Mouse (Mus musculus): ENCODE results near the gene Ptgs1. TPM values are rescaled to one million over a fixed set of nuclear protein-coding genes. Genes with fewer than 3 reads are reported as not detected.

The Ptgs1 gene
- polyA plus RNA-seq, 1 experiment from 2014 or later: 25.1 TPM

DNA sequence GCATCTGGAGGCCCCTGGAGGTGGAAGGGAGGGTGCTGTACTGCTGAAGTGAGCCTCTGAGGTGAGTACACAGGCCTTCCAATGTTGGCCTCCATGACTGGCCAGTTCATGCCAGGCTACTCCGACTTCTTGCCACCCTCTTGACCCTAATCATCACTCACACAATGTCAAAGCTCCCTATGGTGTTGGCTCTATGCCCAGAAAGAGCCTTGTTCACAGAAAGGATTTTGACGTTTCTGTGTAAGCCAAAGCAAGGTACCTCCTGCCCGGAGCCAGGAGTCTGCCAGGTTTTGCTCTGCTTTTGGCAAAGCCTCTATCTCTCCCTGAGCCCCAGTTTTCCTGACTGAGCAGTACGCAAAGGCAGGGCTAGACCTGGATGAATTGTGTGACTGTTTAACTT, 5.7 kb downstream of the Ptgs1 start:
- Histone ChIP-seq H3K27me3 (replicated peaks; ENCODE audit: control insufficient read depth, insufficient read depth, low read length) (no peaks in the 10 kb centered on the region), H3K36me3 (ENCODE audit: control insufficient read depth, insufficient read depth, low read length) (no peaks in the 10 kb centered on the region), H3K4me2 (ENCODE audit: low read length) (no peak overlapping the region), H3K9me3 (ENCODE audit: control insufficient read depth, low read length) (no peaks in the 10 kb centered on the region), H3K4me3 (ENCODE audit: low read depth, low read length) (no peak overlapping the region), H3K4me1 (replicated peaks; ENCODE audit: control insufficient read depth, insufficient read depth, low read length) (peaks cover 22% of the 10 kb centered on the region; the same call in 1 of the 2 replicates), H3K9ac (ENCODE audit: low read length) (no peak overlapping the region), H3K27ac (ENCODE audit: low read depth) (no peak overlapping the region)
- ATAC-seq (replicated peaks; ENCODE audit: low FRiP score, low TSS enrichment, low read depth): no peak
- WGBS: 35% methylated on average over 4 of the region's 4 CpGs
- no peak for DNase-seq (ENCODE audit: low spot score)

- Histone ChIP-seq H3K4me1 (replicated peaks; ENCODE audit: control insufficient read depth, insufficient read depth, low read length) (peaks cover 22% of the 10 kb centered on the region; the same call in 1 of the 2 replicates), H3K27me3 (replicated peaks; ENCODE audit: control insufficient read depth, insufficient read depth, low read length) (no peaks in the 10 kb centered on the region), H3K4me3 (ENCODE audit: low read depth, low read length) (no peak overlapping the region), H3K27ac (ENCODE audit: low read depth) (no peak overlapping the region), H3K4me2 (ENCODE audit: low read length) (no peak overlapping the region), H3K36me3 (ENCODE audit: control insufficient read depth, insufficient read depth, low read length) (no peaks in the 10 kb centered on the region), H3K9ac (ENCODE audit: low read length) (no peak overlapping the region), H3K9me3 (ENCODE audit: control insufficient read depth, low read length) (no peaks in the 10 kb centered on the region)
- WGBS: 86% methylated on average over 5 of the region's 5 CpGs
- DNase-seq (ENCODE audit: low spot score): no peak
- ATAC-seq (replicated peaks; ENCODE audit: low FRiP score, low TSS enrichment, low read depth): no peak
Observed at GRCm38 (mm10) chr2:36236889-36237288, 6.7 kb downstream of the Ptgs1 start.

DNA sequence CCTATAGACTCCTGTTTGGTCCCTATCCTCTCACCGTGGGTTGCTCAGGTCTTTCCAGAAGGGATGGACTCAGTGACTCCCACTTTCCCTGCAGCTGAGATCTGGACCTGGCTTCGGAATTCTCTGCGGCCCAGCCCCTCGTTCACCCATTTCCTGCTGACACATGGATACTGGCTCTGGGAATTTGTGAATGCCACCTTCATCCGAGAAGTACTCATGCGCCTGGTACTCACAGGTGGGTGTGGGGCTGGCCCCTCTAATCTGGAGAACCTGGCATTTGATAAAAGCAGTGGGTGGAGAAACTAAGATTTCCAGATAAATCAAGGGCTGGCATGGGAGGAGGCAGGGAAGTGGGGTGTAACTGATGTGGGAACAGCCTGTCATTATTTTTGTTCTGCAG, 7.3 kb downstream of the Ptgs1 start:
- Histone ChIP-seq H3K27me3 (replicated peaks; ENCODE audit: control insufficient read depth, insufficient read depth, low read length) (no peaks in the 10 kb centered on the region), H3K27ac (ENCODE audit: low read depth) (no peak overlapping the region), H3K9ac (ENCODE audit: low read length) (no peak overlapping the region), H3K9me3 (ENCODE audit: control insufficient read depth, low read length) (no peaks in the 10 kb centered on the region), H3K4me2 (ENCODE audit: low read length) (no peak overlapping the region), H3K4me1 (replicated peaks; ENCODE audit: control insufficient read depth, insufficient read depth, low read length) (peaks cover 22% of the 10 kb centered on the region; the same call in 1 of the 2 replicates), H3K4me3 (ENCODE audit: low read depth, low read length) (no peak overlapping the region), H3K36me3 (ENCODE audit: control insufficient read depth, insufficient read depth, low read length) (no peaks in the 10 kb centered on the region)
- DNase-seq (ENCODE audit: low spot score): no peak
- ATAC-seq (replicated peaks; ENCODE audit: low FRiP score, low TSS enrichment, low read depth): no peak
- 88% methylated on average over 6 of the region's 6 CpGs for WGBS

DNA sequence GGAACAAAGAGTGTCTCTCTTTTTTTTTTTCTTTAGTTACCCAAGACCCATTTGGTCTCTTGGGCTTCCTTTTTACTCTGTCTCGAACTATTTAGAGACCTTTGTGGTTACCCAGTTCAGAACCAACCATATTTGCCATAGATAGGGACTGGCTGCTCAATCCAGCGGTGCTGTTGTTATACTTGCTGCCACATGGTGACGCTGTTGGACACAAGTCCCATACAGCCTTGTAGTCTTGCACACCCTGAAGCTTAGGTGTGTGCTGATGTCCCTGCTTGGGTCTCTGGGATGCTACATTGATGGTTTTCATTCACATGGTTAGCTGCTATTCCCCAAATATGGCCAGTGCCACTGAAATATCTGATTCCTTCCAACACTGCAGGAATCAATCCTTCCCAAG, 8.2 kb downstream of the Ptgs1 start:
- H3K9ac ChIP-seq (ENCODE audit: low read length): no peak overlapping the region
- peaks cover 22% of the 10 kb centered on the region; the same call in 1 of the 2 replicates for H3K4me1 ChIP-seq (replicated peaks; ENCODE audit: control insufficient read depth, insufficient read depth, low read length)
- no peak for ATAC-seq (replicated peaks; ENCODE audit: low FRiP score, low TSS enrichment, low read depth)
- H3K27me3 ChIP-seq (replicated peaks; ENCODE audit: control insufficient read depth, insufficient read depth, low read length): no peaks in the 10 kb centered on the region
- no peaks in the 10 kb centered on the region for H3K36me3 ChIP-seq (ENCODE audit: control insufficient read depth, insufficient read depth, low read length)
- H3K4me2 ChIP-seq (ENCODE audit: low read length): no peak overlapping the region
- H3K9me3 ChIP-seq (ENCODE audit: control insufficient read depth, low read length): no peaks in the 10 kb centered on the region
- H3K4me3 ChIP-seq (ENCODE audit: low read depth, low read length): no peak overlapping the region
- WGBS: 73% methylated on average over 3 of the region's 3 CpGs
- DNase-seq (ENCODE audit: low spot score): no peak
- no peak overlapping the region for H3K27ac ChIP-seq (ENCODE audit: low read depth)

DNA sequence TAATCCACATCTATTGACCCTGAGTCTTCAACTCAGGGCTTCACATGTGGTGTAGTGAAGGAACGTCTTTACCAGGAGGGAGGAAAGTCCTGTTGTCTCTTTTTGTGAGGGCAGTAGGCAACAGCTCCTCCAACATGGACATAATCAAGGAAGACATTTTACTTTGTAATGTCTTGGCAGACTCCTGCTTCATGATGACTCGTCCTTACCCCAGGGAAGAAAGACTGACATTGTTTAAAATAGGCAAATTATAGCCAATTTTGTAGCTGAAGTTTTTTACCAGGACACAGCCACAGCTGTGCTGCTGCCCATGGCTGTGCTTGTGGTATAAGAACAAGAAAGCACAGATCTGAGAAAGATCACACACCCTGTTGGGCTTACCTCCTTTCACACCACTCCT, 8.7 kb downstream of the Ptgs1 start:
- Histone ChIP-seq H3K36me3 (ENCODE audit: control insufficient read depth, insufficient read depth, low read length) (no peaks in the 10 kb centered on the region), H3K4me3 (ENCODE audit: low read depth, low read length) (no peak overlapping the region), H3K27me3 (replicated peaks; ENCODE audit: control insufficient read depth, insufficient read depth, low read length) (no peaks in the 10 kb centered on the region), H3K9me3 (ENCODE audit: control insufficient read depth, low read length) (no peaks in the 10 kb centered on the region), H3K9ac (ENCODE audit: low read length) (no peak overlapping the region), H3K27ac (ENCODE audit: low read depth) (no peak overlapping the region), H3K4me1 (replicated peaks; ENCODE audit: control insufficient read depth, insufficient read depth, low read length) (peaks cover 26% of the 10 kb centered on the region; the same call in 1 of the 2 replicates), H3K4me2 (ENCODE audit: low read length) (no peak overlapping the region)
- ATAC-seq (replicated peaks; ENCODE audit: low FRiP score, low TSS enrichment, low read depth): no peak
- no peak for DNase-seq (ENCODE audit: low spot score)
- WGBS: 73% methylated on average over 2 of the region's 2 CpGs

DNA sequence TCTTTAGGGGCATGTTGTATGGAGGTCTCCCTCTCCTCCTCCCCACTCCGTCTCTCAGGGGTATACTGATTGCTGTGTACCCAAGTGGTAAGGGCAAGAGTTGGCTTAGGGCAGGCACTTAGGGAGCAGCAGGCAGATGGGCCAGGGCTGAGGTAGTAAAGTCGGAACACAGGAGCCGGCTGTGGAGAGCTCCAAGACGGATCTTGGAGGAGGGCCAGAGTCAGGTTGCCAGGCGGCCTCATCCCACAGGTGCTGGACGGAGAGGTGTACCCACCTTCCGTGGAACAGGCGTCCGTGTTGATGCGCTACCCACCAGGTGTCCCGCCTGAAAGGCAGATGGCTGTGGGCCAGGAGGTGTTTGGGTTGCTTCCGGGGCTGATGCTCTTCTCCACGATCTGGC, 12.3 kb downstream of the Ptgs1 start:
- Histone ChIP-seq H3K4me1 (replicated peaks; ENCODE audit: control insufficient read depth, insufficient read depth, low read length) (peaks cover 12% of the 10 kb centered on the region; the same call in 1 of the 2 replicates), H3K4me2 (ENCODE audit: low read length) (no peak overlapping the region), H3K27ac (ENCODE audit: low read depth) (no peak overlapping the region), H3K27me3 (replicated peaks; ENCODE audit: control insufficient read depth, insufficient read depth, low read length) (no peaks in the 10 kb centered on the region), H3K9ac (ENCODE audit: low read length) (no peak overlapping the region), H3K36me3 (ENCODE audit: control insufficient read depth, insufficient read depth, low read length) (no peaks in the 10 kb centered on the region), H3K4me3 (ENCODE audit: low read depth, low read length) (no peak overlapping the region), H3K9me3 (ENCODE audit: control insufficient read depth, low read length) (no peaks in the 10 kb centered on the region)
- ATAC-seq (replicated peaks; ENCODE audit: low FRiP score, low TSS enrichment, low read depth): no peak
- WGBS: 83% methylated on average over 13 of the region's 13 CpGs
- DNase-seq (ENCODE audit: low spot score): no peak

GRCm38 (mm10) chr2:36243296-36243891, 13.2 kb downstream of the Ptgs1 start:
- Histone ChIP-seq H3K4me1 (replicated peaks; ENCODE audit: control insufficient read depth, insufficient read depth, low read length) (peaks cover 12% of the 10 kb centered on the region; the same call in 1 of the 2 replicates), H3K27me3 (replicated peaks; ENCODE audit: control insufficient read depth, insufficient read depth, low read length) (no peaks in the 10 kb centered on the region), H3K9ac (ENCODE audit: low read length) (no peak overlapping the region), H3K36me3 (ENCODE audit: control insufficient read depth, insufficient read depth, low read length) (no peaks in the 10 kb centered on the region), H3K4me3 (ENCODE audit: low read depth, low read length) (no peak overlapping the region), H3K4me2 (ENCODE audit: low read length) (no peak overlapping the region), H3K27ac (ENCODE audit: low read depth) (0 out of 2 replicates have a peak overlapping the region, but pooled peaks have one; percentile 22), H3K9me3 (ENCODE audit: control insufficient read depth, low read length) (no peaks in the 10 kb centered on the region)
- ATAC-seq (replicated peaks; ENCODE audit: low FRiP score, low TSS enrichment, low read depth) (no peak), DNase-seq (ENCODE audit: low spot score) (no peak)
- 74% methylated on average over 9 of the region's 9 CpGs for WGBS

DNA sequence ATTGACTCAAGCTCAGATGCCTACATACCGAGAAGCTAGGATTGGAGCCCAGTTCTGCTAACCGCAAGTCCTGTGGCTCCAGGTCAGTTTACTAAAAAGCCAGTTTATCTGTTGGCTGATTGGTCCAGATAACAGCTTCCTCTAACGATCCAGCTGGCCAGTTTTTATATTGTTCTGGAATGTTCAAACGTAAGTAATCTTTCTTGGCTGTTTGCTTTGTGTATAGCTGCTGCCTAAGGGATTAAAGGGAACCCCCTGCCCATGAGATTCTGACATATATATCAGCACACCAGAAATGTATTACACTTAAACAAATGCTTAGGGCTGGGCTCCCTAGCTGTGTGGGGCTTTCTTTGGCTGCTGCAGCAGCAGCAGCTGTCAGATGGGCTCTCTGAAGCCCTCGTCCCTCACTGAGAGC, 13.7 kb downstream of the Ptgs1 start:
- Histone ChIP-seq H3K27ac (ENCODE audit: low read depth) (no peak overlapping the region), H3K4me3 (ENCODE audit: low read depth, low read length) (no peak overlapping the region), H3K4me2 (ENCODE audit: low read length) (no peak overlapping the region), H3K36me3 (ENCODE audit: control insufficient read depth, insufficient read depth, low read length) (no peaks in the 10 kb centered on the region), H3K4me1 (replicated peaks; ENCODE audit: control insufficient read depth, insufficient read depth, low read length) (peaks cover 12% of the 10 kb centered on the region; the same call in 1 of the 2 replicates), H3K9ac (ENCODE audit: low read length) (no peak overlapping the region), H3K9me3 (ENCODE audit: control insufficient read depth, low read length) (no peaks in the 10 kb centered on the region), H3K27me3 (replicated peaks; ENCODE audit: control insufficient read depth, insufficient read depth, low read length) (no peaks in the 10 kb centered on the region)
- DNase-seq (ENCODE audit: low spot score) (no peak), ATAC-seq (replicated peaks; ENCODE audit: low FRiP score, low TSS enrichment, low read depth) (no peak)
- 24% methylated on average over 5 of the region's 5 CpGs for WGBS

GRCm38 (mm10) chr2:36244705-36245104, 14.5 kb downstream of the Ptgs1 start:
- Histone ChIP-seq H3K27ac (ENCODE audit: low read depth) (peak overlapping the region; percentile 34; the same call in 1 of the 2 replicates), H3K9ac (ENCODE audit: low read length) (no peak overlapping the region), H3K36me3 (ENCODE audit: control insufficient read depth, insufficient read depth, low read length) (no peaks in the 10 kb centered on the region), H3K4me2 (ENCODE audit: low read length) (no peak overlapping the region), H3K4me3 (ENCODE audit: low read depth, low read length) (no peak overlapping the region), H3K4me1 (replicated peaks; ENCODE audit: control insufficient read depth, insufficient read depth, low read length) (peaks cover 12% of the 10 kb centered on the region; the same call in 1 of the 2 replicates), H3K27me3 (replicated peaks; ENCODE audit: control insufficient read depth, insufficient read depth, low read length) (no peaks in the 10 kb centered on the region), H3K9me3 (ENCODE audit: control insufficient read depth, low read length) (no peaks in the 10 kb centered on the region)
- no peak for ATAC-seq (replicated peaks; ENCODE audit: low FRiP score, low TSS enrichment, low read depth)
- WGBS: 85% methylated on average over 3 of the region's 3 CpGs
- DNase-seq (ENCODE audit: low spot score): no peak
